Mouse (Mus musculus): ENCODE data around the gene Cog8.
A peak's percentile ranks its signal among the peaks of the same experiment; 100 is the strongest.

The Cog8 gene

DNA sequence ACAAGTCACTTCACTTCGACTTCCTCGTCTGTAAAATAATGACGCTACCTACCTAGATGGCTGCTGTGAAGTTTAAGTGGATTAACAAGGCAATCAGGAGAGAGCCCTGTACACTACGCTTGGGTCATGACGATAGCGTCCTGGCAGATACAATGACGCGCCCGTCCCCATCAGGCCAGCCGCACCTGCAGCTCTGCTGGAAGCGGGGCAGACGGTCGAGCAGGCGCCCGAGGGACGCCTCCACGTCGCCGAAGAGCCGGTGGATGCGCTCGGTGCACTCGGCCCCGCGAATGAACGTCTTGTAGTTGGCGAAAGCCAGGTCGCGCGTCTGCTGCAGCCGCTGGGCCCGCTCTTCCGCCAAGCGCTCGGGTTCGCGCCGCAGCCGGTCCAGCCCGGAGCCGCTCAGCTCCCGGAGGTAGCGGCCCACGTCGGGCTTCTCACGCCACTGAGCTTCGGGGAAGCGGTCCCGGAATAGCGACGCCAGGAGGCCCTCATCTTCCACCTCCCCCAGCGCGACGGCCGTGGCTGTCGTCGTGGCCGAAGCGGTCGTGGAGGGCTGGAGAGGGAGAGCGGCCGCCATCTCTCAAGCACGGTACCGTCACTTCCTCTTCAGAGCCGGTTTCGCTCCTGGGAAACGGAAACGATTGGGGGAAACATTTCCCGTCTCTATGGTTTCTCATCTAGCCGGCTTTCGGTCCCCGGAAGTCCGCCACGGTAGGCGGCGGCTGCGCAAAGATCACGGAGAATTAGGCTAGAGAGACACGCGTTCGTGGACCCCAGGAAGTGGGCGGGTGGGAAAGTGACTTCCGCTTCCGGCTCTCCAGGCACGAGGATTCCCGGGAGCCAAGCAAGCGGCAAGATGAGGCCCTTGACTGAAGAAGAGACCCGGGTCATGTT lies at the start of gene Cog8, which contains the start of gene Nip7:
Cog8 (minus strand) TSS at position 614 of the 897 bp plus-strand sequence.
Nip7 (plus strand) TSS at position 802 of the 897 bp plus-strand sequence.
- peak; percentile 97 for DNase-seq (ENCODE audit: low read depth)

DNA sequence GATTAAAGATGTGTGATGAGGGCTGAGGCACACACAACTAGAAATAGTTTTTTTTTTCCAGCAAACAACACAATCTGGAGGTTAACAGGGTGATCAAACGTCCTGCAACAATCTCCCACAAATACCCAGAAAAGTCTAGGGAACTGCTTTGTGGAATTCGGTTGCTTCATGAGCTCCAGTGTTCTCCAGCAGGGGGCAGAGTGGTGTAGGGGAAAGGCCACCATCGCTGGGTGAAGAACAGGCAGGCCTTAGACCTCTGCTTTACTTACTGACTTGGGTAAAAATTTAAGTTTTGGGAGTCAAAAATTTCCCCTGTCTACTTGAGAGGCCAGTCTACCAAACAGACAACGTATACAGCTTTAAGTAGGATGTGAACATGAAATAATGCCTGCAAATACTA lies 48.1 kb upstream of the Cog8 start:
- no peak for DNase-seq (ENCODE audit: low read depth)

DNA sequence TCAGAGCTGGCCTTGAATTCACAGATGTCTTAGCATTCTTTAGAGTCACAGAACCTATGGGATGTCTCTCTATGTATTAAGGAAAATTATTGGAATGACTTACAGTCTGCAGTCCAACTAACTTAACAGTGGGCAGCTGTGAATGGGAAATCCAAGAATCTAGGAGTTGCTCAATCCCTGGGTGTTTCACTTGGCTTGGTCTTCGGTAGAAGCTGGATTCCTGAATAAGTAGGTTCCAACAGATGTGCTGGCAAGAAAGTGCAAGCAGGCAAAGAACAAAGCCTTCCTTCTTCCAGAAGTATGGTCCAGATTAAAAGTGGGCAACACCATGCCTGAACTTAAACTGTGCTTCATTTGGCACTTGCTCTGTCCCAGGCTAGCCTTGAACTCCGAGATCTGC lies 44.1 kb upstream of the Cog8 start:
- peak; percentile 88 for DNase-seq (ENCODE audit: low read depth)

DNA sequence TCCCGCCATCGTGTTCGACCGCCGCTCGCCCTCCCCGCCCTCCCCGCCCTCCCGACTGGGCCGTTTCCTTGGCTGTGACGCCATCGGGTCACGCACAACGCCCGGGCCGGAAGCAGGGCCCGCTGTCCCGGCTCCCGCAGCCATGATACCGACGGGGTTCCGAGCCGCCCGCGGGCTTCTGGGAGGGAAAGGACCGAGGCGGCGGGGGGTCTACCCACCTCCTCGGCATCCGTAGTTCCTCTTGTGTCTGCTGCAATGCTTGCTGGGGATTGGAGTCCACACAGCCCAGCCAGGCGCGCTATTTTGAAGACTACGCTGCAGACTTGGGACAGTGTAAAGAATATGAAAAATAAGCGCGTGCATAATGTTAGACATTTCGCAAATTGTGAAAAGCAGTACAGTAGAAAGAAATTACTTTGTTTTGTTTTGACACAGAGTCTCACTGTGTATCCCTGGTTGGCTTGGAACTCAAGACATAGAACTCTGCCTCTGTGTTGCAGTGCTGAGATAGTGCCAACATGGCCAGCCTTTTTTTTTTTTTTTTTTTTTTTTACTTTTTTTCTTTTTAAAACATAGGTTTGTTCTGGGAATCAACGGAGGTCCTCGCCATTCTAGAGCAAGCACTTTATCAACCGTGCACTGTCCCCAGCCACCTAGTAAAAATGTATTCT lies 40.0 kb upstream of the Cog8 start, which contains the start of gene Terf2:
Terf2 (minus strand) TSS at position 182 of the 671 bp plus-strand sequence.
- DNase-seq (ENCODE audit: low read depth) = peak; percentile 79

DNA sequence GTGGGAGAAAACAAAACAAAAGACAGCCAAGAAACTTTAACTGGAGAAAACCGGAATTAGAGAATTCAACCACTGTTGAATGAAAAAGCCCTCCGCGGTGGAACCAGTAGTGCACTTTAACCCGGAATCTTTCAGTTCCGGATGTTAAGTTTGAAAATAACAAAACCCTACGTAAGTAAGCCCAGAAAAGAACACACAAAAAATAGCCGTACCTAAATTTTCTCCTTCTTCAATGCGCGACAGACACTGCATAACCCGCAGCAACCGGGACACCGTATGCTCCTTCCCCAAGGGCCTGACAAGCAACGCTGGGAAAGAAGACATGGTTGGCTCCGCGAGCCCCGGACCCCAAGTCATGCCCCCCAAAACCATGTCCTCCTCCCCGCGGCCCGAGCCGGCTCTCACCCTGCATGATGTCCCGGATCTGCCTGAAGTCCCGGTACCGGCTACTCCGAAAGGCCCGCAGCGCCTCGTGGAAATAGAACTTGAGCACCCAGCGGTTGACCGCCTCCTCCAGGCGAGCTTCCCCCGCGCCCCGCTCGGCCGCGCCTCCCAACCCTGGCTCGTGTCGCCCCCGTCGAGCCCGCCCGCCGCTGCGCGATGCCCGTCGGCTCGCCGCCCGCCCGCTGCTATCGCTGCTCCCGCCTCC lies 39.4 kb upstream of the Cog8 start:
- DNase-seq (ENCODE audit: low read depth) = no peak

DNA sequence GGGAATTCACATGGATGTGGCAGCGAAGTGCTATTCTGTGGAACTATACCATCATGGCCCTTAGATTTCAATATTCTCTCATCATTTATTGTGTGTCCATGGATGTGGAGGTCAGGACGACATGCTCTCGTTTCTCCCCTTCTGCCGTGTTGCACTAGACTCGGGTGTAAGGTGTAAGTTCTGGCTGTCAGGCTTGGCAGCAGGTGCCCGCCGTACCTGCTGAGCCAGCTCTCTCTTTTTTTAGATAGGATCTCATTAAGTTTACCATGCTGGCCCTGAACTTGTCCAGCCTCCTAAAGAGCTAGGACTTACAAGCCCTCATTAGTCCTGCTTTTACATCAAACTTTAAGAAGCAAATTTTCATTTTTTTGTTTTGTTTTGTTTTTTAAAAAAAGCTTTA lies 34.0 kb upstream of the Cog8 start:
- DNase-seq (ENCODE audit: low read depth) = no peak

DNA sequence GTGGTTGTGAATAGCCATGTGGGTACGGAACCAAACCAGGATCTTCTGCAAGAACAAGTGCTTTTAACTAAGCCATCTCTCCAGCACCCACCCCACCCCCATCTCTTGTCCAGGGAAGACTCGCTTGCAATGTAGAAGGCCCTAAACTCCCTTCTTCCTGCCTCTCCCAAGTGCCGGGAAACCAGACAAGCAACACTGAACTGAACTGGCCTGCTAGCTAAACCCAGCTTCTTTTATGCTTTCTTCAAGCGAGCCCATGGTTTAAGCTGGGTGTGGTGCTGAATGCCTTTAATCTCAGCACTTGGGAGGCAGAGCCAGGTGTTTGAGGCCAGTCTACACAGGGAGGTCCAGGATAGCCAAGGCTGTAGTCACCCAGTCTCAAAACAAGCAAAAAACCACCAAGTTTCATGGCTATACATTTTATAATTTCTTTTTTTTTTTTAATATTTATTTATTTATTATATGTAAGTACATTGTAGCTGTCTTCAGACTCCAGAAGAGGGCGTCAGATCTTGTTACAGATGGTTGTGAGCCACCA lies 32.1 kb upstream of the Cog8 start:
- DNase-seq (ENCODE audit: low read depth) = no peak

DNA sequence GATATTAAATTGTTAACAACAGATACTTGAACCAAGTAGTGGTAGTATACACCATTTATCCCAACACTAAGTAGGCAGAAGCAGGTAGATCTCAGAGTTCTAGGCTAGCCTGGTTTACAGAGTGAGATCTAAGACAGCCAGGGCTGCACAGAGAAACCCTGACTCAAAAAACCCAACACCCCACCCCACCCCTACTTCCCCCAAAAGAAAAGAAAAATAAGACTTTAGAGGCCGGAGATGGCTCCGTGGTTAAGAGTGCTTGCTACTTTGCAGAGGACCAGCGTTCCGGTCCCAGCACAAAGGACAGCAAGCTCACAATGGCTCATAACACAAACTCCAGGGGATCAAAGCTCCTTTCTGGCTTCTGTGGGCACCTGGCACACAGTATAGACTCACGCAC lies 29.5 kb upstream of the Cog8 start:
- DNase-seq (ENCODE audit: low read depth) = no peak

DNA sequence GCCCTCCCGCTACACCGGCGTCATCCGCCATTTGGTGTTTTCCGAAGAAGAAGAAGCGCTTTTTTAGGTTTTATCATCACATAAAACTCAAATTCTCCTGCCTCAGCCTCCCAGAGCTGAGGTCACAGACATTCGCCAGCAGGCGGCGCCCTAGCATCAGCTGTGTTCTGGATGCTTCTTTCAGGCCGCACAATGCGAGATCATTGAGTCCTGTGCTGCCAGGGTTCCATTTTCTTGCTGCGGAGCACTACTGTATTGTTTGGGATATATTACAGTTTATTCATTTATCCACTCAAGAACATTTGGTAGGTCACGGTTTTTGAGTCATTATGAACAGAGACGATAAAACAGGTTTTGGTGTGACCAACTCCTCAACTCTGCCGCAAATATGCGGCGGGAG lies 28.9 kb upstream of the Cog8 start:
- DNase-seq (ENCODE audit: low read depth) = no peak

DNA sequence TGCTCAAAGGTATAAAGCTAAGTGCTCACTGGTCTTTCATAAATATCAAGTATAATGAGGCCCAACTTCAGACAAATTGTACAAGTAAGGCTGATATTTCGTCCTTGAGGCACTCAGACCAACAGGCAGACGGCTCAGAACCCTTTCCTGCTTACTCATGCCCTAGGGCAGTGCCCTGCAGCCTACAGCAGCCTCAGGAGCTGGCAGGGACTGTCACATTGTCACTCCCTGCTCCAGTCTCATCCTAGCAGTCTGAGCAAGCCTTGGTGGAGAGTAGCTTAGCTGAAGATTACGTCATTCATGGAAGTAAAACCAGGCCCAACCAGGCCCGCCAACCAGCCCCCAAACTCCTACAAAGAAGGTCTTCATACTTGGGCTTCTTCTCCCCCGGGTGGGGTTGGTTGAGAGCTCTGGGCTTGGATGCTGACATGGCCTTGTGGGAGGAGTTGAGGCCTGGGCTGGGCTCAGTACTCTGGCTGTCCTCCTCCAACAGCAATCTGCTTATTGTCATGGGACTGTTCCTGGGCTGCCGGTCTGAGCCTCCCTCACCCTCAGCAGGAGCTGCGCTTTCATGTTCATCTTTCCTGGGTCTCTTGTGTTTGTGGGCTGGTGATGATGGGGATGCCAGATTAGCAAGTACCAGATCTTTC lies 19.9 kb upstream of the Cog8 start:
- DNase-seq (ENCODE audit: low read depth) = no peak

DNA sequence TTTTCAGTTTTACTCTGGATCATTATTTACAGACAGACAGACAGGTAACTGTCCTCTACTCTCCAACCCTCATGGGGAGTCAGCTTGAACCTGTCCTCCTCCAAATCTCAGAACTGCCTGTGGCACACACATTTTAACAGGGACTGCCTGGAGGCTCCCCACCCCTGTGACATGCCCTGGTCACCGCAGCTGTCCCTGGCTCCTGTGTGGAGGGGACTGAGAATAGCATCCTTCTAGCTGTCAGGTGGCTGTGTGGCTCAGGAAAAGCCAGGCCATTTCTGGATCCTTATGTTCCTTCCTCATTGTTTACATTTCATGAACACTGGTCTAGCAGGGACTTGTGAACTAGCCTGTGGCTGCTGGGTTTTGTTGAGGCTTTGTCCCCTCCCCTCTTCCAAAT lies 17.6 kb upstream of the Cog8 start:
- DNase-seq (ENCODE audit: low read depth) = no peak

DNA sequence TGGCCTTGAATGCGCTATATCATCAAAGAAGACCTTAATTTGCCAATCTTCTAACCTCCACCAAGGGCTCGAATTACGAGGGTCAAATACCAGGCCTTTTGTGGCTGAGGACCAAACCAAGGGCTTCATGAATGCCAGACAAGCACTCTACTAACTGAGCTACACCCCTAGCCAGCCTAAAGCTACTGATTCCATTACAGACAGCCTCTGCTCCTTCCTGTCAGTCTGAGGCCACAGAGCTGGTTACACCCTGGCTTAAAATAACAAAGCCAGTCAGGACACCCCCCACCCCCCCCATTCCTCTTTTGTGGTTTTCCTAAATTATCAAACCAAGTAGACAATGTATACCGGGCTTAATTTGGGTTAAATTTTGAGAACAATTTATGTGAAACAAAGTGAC lies 17.2 kb upstream of the Cog8 start:
- no peak for DNase-seq (ENCODE audit: low read depth)

DNA sequence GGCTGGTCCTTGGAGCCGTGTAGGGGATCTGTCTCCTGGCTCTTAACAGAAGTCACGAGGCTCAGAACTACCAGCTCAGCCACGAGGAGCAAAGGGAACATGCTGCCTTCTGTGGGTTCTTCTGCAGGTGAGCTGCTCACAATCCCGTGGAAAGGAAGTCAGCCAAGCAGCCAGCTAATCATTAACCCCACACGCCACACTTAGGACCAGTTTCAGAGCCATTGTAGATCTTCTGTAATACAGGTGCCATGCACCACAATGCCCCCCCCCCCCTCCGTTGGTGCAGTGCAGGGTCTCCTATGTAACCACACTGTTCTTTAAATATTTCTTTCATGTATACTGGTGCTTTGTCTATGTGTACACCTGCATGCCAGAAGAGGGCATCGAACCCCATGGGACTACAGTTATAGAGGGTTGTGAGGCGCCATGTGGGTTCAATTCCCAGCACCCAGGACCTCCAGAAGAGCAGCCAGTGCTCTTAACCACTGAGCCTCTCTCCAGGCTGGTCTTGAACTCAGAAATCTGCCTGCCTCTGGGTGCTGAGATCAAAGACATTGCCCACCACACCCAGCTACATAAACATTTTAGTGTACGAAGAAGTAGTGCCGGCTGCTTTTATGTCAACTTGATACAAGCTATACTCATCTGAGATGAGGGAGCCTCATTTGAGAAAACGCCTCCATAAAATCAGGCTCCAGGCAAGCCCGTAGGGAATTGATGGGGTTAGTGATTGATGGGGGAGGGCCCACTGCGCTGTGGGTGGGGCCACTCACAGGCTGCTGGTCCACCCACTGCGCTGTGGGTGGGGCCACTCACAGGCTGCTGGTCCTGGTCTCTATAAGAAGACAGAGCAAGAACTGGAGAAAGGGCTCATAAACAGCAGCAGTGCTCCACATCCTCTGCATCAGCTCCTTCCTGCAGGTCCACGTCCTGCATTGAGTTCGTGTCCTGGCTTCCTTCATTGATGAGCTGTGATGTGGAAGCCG lies 9.3 kb upstream of the Cog8 start, which contains the start of gene Tmed6:
Tmed6 (minus strand) TSS at position 134 of the 986 bp plus-strand sequence.
- DNase-seq (ENCODE audit: low read depth) = no peak

DNA sequence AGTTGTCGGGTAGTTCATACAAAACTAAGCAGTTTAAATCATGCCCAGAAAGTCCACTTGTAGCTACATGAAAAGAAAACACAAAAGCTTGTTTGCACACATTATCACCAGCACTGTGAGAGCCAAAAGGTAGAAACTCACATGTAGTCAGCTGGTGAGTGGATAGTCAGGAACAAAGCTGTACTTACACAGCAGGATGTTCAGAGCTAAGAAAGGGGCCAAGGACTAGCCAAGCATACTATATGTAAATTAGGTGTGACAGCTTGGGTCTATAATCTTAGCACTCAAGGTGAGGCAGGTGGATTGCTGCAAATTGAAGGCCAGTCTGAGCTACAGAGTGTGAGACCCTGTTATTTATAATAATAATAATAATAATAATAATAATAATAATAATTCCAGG lies 6.1 kb upstream of the Cog8 start:
- DNase-seq (ENCODE audit: low read depth) = no peak

DNA sequence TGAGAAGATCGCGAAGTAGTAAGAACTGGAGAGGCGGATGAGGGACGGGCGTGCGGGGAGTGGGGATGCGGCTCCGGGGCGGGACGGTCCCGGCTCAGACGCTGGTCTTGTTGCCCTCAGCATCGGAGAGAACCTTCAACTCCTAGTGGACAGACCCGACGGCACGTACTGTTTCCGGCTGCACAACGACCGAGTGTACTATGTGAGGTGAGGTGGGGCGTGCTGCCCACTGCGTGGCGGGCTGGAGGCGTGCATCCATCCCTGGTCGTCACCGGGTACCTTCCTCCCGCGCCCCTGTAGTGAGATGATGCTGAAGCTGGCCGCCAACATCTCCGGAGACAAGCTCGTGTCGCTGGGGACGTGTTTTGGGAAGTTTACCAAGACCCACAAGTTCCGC lies 482 bp upstream of the Cog8 start:
- DNase-seq (ENCODE audit: low read depth) = no peak

DNA sequence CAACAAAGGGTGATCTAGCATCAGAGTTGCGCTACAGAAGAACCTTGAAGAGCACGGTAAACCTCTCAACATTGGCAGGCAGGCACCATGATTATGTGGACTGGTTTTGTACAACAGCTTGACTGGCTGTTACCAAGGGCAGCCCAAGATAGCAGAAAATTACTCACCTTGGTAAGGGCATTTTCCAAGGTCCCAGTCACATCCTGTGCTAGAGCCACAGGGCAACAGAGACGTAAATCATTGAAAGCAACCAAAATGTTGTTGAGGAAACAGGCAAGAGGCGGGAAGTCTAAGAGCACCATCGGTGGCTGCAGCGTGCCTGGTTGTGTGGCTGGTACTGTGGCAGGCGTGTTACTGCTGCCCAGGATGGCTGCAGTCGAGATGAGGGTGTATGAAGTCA lies 4.4 kb downstream of the Cog8 start:
- no peak for DNase-seq (ENCODE audit: low read depth)

DNA sequence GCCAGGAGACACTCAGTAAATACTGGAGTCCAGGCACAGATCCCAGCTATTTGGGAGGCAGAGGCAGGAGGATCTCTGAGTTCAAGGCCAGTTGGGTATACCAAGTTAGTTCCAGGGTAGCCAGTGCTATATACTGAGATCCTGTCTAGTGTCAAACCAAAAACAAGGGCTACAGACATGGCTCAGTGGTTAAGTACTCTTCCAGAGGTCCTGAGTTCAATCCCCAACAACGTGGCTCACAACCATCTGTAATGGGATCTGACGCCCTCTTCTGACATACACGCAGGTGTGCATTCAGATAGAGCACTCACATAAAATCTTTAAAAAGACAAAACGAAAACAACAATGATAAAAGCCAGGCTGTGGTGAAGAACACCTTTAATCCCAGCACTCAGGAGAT lies 7.0 kb downstream of the Cog8 start:
- no peak for DNase-seq (ENCODE audit: low read depth)

DNA sequence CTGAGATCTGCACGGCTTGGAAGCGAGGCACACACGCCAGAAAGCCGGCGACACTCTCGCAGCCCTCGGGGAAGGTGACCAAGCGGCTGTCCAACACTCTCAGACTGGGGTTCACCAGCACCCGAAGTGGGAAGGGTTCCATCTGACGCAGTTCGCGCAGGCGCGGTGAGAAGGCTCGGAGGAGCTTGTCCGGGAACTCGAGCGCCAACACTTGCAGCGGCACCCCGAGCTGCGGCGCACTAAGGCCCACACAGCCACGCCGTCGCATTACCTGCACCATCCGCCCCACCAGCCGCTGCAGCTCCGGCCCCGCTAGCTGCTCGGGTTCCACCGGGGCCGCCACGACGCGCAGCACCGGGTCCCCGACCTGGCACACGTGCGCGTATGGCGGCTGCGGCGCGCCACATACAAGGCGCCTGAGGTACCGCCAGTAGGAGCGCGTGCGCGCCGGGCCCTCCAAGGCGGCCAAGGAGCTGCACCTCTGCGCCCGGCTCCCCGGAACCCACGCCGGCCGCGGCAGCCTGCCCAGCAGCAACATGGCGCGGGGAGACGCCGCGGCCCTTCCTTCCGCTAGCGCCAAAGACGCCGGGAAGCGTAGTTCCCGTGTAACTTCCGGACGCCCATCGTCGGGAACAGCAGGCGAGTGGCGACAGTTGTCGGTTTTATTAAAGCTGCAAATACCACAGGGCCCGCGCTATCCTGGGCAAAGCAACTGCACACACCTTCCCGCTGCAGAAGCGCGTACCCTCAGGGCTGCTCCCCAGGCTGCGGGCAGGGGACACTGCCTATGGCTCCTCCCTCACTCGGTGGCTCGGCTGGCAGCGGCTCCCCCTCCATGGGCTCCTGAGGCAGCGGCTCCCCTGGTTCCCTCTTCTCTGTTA lies 8.2 kb downstream of the Cog8 start, which contains the start of gene Pdf:
Pdf (minus strand) TSS at position 554 of the 881 bp plus-strand sequence.
- no peak for DNase-seq (ENCODE audit: low read depth)

DNA sequence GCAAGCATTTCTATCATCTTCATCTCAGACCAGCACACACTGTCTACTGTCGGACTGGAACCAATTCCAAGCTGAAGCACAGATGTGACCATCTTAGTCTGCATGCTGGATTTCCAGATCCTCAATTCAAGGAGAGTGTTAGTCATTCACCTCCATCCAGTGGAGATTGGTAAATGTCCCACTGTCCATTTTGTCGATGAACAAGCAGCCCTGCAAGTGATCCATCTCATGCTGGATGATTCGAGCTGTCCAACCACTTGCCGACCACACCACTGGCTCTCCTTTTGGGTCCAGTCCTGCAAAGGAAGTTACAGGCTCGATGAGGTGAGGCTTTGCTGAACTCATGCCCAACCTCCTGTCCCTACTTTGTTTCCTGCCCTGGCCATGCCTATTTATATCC lies 9.5 kb downstream of the Cog8 start:
- no peak for DNase-seq (ENCODE audit: low read depth)

DNA sequence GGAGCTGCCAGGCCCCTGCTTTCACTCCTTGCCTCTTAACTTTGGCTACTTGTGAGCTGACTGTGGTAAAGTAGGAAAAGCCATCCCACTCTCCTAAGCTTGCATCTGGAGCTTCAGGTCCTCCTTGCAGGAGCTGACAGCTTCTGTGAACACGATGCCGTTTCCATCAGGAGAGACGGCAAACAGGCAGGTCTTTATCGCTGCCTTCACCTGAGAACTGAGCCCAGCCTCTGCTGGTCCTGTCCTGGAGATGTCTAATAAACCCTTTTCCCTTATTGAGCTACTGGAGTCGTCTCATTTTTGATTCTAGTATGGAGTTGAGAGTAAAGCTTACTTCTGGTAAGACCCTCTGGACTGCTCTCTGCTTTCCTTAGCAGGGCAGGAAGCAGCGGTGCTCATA lies 11.0 kb downstream of the Cog8 start:
- no peak for DNase-seq (ENCODE audit: low read depth)
